Mouse (Mus musculus): ENCODE data around the gene Qrich2. TPM values are rescaled to one million over a fixed set of nuclear protein-coding genes. Genes with fewer than 3 reads are reported as not detected.

The Qrich2 gene
- total and polyA plus RNA-seq, 3 experiments = 0.29 to 0.38 (median 0.32) TPM

DNA sequence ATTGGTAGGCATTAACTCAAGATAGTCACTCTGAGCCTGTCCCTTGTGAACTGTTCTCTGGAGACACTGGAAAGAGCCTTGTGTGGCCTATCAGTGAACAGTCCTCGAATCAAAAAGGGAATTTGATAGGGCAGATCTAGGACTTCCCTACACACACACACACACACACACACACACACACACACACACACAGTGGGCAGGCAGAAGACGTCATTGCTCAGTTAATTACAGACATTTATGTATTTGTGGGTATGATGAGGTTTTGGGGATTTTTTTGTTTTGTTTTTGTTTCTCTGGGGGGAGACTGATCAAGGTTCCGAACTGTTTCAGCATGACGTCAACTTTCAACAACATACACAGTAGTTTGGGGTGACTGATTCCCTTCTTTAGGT lies 52.4 kb downstream of the Qrich2 start (continued):
- TF ChIP-seq POLR2AphosphoS2 (IDR thresholded peaks at IDR 0.05; ENCODE audit: low read depth, low read length) (no peak; the same call in 1 of the 2 replicates), TBP (conservative IDR thresholded peaks at IDR 0.05; ENCODE audit: low read depth, low read length) (no peak), MAZ (IDR thresholded peaks at IDR 0.05; ENCODE audit: low read depth, low read length) (peak; percentile 78), JUN (IDR thresholded peaks at IDR 0.05; ENCODE audit: insufficient read depth, low read depth, low read length) (peak; percentile 62), MYC (IDR thresholded peaks at IDR 0.05; ENCODE audit: low read depth, low read length) (0 out of 2 replicates have a peak, but pooled peaks have one; percentile 38), KAT2A (IDR thresholded peaks at IDR 0.05; ENCODE audit: insufficient replicate concordance, low read length) (no peak), PAX5 (IDR thresholded peaks at IDR 0.05; ENCODE audit: low read length) (no peak), ETS1 (conservative IDR thresholded peaks at IDR 0.05; ENCODE audit: low read depth, low read length) (peak; percentile 76; the same call in 1 of the 2 replicates), SMC3 (IDR thresholded peaks at IDR 0.05; ENCODE audit: low read depth, low read length) (peak; percentile 7; the same call in 1 of the 2 replicates), JUND (conservative IDR thresholded peaks at IDR 0.05; ENCODE audit: low read depth, low read length) (peak; percentile 61; the same call in 1 of the 2 replicates), MAX (IDR thresholded peaks at IDR 0.05; ENCODE audit: low read length) (no peak), EP300 (IDR thresholded peaks at IDR 0.05; ENCODE audit: low read length) (peak; percentile 50; the same call in 1 of the 2 replicates)

DNA sequence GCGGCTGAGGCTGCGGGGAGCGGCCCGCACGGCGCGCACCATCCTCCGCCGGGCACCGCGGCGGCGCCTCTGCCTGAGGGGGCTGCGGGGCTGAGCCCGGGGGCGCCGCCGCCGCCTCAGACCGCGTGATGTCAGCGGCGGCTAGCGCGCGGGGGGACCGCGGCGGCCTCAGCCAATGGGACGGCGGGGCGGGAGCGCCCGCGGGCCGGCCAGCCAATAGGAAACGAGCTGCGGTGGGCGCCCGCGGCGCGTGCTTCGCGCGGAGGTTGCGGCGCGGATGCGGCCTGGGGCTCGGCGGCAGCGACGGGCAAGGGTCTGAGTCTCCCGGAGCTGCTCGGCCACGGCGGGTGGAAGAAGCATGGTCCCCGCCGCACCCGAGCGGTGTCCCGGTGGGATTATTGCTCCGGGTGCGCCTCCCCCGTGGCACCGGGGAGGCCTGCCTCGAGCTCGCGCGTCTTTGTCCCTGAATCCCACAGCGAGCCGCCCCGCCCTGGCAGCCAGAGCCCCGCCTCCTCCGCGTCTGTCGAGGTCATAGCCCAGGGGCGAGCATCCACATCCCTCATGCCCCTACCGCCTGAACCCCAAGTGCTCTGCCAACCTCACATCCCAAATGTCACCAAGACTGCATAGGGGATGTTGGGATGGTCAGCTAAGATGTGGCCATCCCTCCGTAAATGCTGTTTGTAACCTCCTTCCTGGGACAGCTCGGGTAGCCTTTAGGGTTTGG lies 53.0 kb downstream of the Qrich2 start, which contains the start of gene Rnf157:
Gene Rnf157, minus strand, starts transcription at position 129 of the 727 bp plus-strand sequence.
- peaks cover 9 to 10% of the 10 kb centered on the region in 2 experiments for H3K36me3 ChIP-seq (replicated peaks in 1 of 2; ENCODE audit: control insufficient read depth in 1 of 2, insufficient read depth in 1 of 2, low read length in 1 of 2)
- no peaks in the 10 kb centered on the region for H3K9me3 ChIP-seq (replicated peaks; ENCODE audit: low read length)
- dilution Hi-C loops (cut with MboI; ENCODE audit: extremely low pct_ligation_motif_present, extremely low pct_unique_long_range_greater_than_20kb, low sequenced_read_pairs) = no loop called here
- peak within 1 kb of the TSS; percentile 93 for H3K27ac ChIP-seq (ENCODE audit: insufficient read depth, low read depth)
- H3K4me2 ChIP-seq (ENCODE audit: insufficient read depth, low read depth, poor library complexity, severe bottlenecking) = peak within 1 kb of the TSS; percentile 49
- in situ Hi-C loops (cut with MboI; ENCODE audit: low pct_ligation_motif_present, low pct_unique_long_range_greater_than_20kb, low sequenced_read_pairs) = loop anchor here (25.0 kb wide), 1 partner anchor 776 kb away; the partner anchor contains the start of gene Slc25a19
- H3K79me2 ChIP-seq (replicated peaks; ENCODE audit: control insufficient read depth, extremely low read depth, insufficient read depth, poor library complexity, severe bottlenecking) = peaks cover 52% of the 10 kb centered on the region
- H3K4me1 ChIP-seq (ENCODE audit: control insufficient read depth in 1 of 2, insufficient read depth in 2 of 2) = peaks cover 36 to 75% of the 10 kb centered on the region in 2 experiments
- H3K9ac ChIP-seq (ENCODE audit: insufficient read depth, low read depth) = peak within 1 kb of the TSS; percentile 99
- H3K4me3 ChIP-seq (replicated peaks in 1 of 3; ENCODE audit: low read depth in 2 of 3, low read length in 2 of 3, poor library complexity in 1 of 3) = peak within 1 kb of the TSS; percentile 61 to 99 (median 81)
- TF ChIP-seq EP300 (IDR thresholded peaks at IDR 0.05; ENCODE audit: low read length) = no peak
- TF ChIP-seq BHLHE40 (IDR thresholded peaks at IDR 0.05; ENCODE audit: low read depth, low read length) = peak; percentile 74
- no peak; the same call in 1 of the 2 replicates for TF ChIP-seq TCF12 (IDR thresholded peaks at IDR 0.05; ENCODE audit: low read depth, low read length)
- peak; percentile 46 for TF ChIP-seq USF1 (IDR thresholded peaks at IDR 0.05; ENCODE audit: low read depth, low read length)
- peak; percentile 58 for TF ChIP-seq POLR2A (IDR thresholded peaks at IDR 0.05; ENCODE audit: low read depth, low read length)
- peak; percentile 28; the same call in 1 of the 2 replicates for TF ChIP-seq SIN3A (IDR thresholded peaks at IDR 0.05; ENCODE audit: low read length)
- peak; percentile 88 for TF ChIP-seq CHD1 (IDR thresholded peaks at IDR 0.05; ENCODE audit: low read depth, low read length)
- no peak for TF ChIP-seq ZKSCAN1 (IDR thresholded peaks at IDR 0.05; ENCODE audit: borderline replicate concordance, low read depth, low read length)
- TF ChIP-seq E2F4 (IDR thresholded peaks at IDR 0.05; ENCODE audit: insufficient replicate concordance, low read depth, low read length) = no peak
- 0 out of 2 replicates have a peak, but pooled peaks have one; percentile 59 for TF ChIP-seq KAT2A (IDR thresholded peaks at IDR 0.05; ENCODE audit: insufficient replicate concordance, low read length)
- TF ChIP-seq RCOR1 (conservative IDR thresholded peaks at IDR 0.05; ENCODE audit: low read depth, low read length) = no peak
- peak; percentile 46; the same call in 1 of the 2 replicates for TF ChIP-seq ELF1 (IDR thresholded peaks at IDR 0.05; ENCODE audit: low read depth, low read length)
- TF ChIP-seq ZMIZ1 (IDR thresholded peaks at IDR 0.05; ENCODE audit: low read depth, low read length) = peak; percentile 81
- peak; percentile 74; the same call in 1 of the 2 replicates for TF ChIP-seq MXI1 (IDR thresholded peaks at IDR 0.05; ENCODE audit: low read depth, low read length)
- peak; percentile 92 for TF ChIP-seq MAX (IDR thresholded peaks at IDR 0.05; ENCODE audit: low read length)
- TF ChIP-seq NRF1 (IDR thresholded peaks at IDR 0.05; ENCODE audit: low read depth, low read length) = peak; percentile 58
- TF ChIP-seq MEF2A (IDR thresholded peaks at IDR 0.05; ENCODE audit: borderline replicate concordance, low read depth, low read length) = peak; percentile 43; the same call in 1 of the 2 replicates
- no peak for TF ChIP-seq GABPA (IDR thresholded peaks at IDR 0.05; ENCODE audit: insufficient replicate concordance, low read depth, low read length)
- no peak for TF ChIP-seq HCFC1 (IDR thresholded peaks at IDR 0.05; ENCODE audit: low read depth, low read length)
- peak; percentile 69 for TF ChIP-seq NELFE (IDR thresholded peaks at IDR 0.05; ENCODE audit: low read depth, low read length)
- TF ChIP-seq PAX5 (IDR thresholded peaks at IDR 0.05; ENCODE audit: low read length) = no peak
- TF ChIP-seq JUN (IDR thresholded peaks at IDR 0.05; ENCODE audit: insufficient read depth, low read depth, low read length) = no peak
- TF ChIP-seq POLR2AphosphoS2 (IDR thresholded peaks at IDR 0.05; ENCODE audit: low read depth, low read length) = peak; percentile 94
- TF ChIP-seq UBTF (IDR thresholded peaks at IDR 0.05; ENCODE audit: low read depth, low read length) = peak; percentile 13; the same call in 1 of the 2 replicates
- TF ChIP-seq CTCF (conservative IDR thresholded peaks at IDR 0.05 in 1 of 2, IDR thresholded peaks at IDR 0.05 in 1 of 2; ENCODE audit: low read depth in 2 of 2, low read length in 2 of 2) = no peak
- peak; percentile 74 for DNase-seq (ENCODE audit: extremely low read depth)
- no peaks in the 10 kb centered on the region for H3K27me3 ChIP-seq (replicated peaks)

Measured in CH12.LX (cell line).